Mouse (Mus musculus): ENCODE data around the gene Chmp2a. TPM values are rescaled to one million over a fixed set of nuclear protein-coding genes. Genes with fewer than 3 reads are reported as not detected.
A peak's percentile ranks its signal among the peaks of the same experiment; 100 is the strongest.
"Not testable (repeated sequence)": the region's sequence is repeated elsewhere in the genome, so short reads cannot be mapped to it uniquely, and the experiment has no call there.

Gene Chmp2a
- polyA plus RNA-seq (2015; fragmentation: Nextera tagmentation; extraction: Ambion mirVana): 179 and 184 TPM in 2 replicates

GRCm38 (mm10) chr7:13034148-13034977 is at the start of gene Chmp2a:
TSS of gene Chmp2a (minus strand) at chr7:13034807.
- Histone ChIP-seq H3K9ac (peak within 1 kb of the TSS; percentile 67), H3K4me1 (peaks cover 49% of the 10 kb centered on the region), H3K27me3 (no peaks in the 10 kb centered on the region), H3K4me2 (replicated peaks) (peak within 1 kb of the TSS; percentile 84), H3K9me3 (replicated peaks) (no peaks in the 10 kb centered on the region), H3K27ac (replicated peaks) (peak within 1 kb of the TSS; percentile 95), H3K36me3 (peaks cover 61% of the 10 kb centered on the region), H3K4me3 (replicated peaks) (peak within 1 kb of the TSS; percentile 65)
- under 1% methylated on average over 45 of the region's 45 CpGs for WGBS
- ATAC-seq (ENCODE audit: insufficient number of reproducible peaks, low FRiP score, low TSS enrichment, low read depth): peak; percentile 80

- H3K27me3 ChIP-seq: no peaks in the 10 kb centered on the region
- 56% methylated on average over 5 of the region's 5 CpGs for WGBS
- H3K9me3 ChIP-seq (replicated peaks): no peaks in the 10 kb centered on the region
- no peak overlapping the region for H3K9ac ChIP-seq
- H3K36me3 ChIP-seq: no peaks in the 10 kb centered on the region
- H3K4me2 ChIP-seq (replicated peaks): no peak overlapping the region
- H3K4me1 ChIP-seq: no peaks in the 10 kb centered on the region
- no peak overlapping the region for H3K27ac ChIP-seq (replicated peaks)
- ATAC-seq (ENCODE audit: insufficient number of reproducible peaks, low FRiP score, low TSS enrichment, low read depth): no peak
- no peak overlapping the region for H3K4me3 ChIP-seq (replicated peaks)
Measured at GRCm38 (mm10) chr7:13072293-13072692, 37.7 kb upstream of the Chmp2a start.

GRCm38 (mm10) chr7:13063399-13063798 is 28.8 kb upstream of the Chmp2a start:
- WGBS: 44% methylated on average over 2 of the region's 2 CpGs
- not testable (repeated sequence) for ATAC-seq (ENCODE audit: insufficient number of reproducible peaks, low FRiP score, low TSS enrichment, low read depth)

DNA sequence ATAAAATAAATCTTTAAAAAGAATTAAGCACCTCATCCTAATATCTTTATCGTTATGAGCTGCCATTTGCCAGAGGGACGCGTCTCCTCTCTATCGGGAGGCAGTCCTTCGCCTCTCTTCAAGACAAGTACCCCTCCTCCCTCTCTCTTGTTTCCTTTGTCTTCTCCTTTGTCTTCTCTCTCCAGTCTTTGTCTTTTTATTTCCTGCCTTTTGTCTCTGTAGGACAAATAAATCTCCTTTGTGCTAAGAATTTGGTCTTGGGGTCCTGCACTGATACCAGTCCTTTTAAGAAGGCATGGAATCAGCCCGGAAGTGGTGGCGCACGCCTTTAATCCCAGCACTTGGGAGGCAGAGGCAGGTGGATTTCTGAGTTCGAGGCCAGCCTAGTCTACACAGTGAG is 24.9 kb upstream of the Chmp2a start:
- Histone ChIP-seq H3K27me3 (no peaks in the 10 kb centered on the region), H3K4me1 (no peaks in the 10 kb centered on the region), H3K9ac (no peak overlapping the region), H3K4me3 (replicated peaks) (no peak overlapping the region), H3K9me3 (replicated peaks) (no peaks in the 10 kb centered on the region), H3K27ac (replicated peaks) (no peak overlapping the region), H3K4me2 (replicated peaks) (no peak overlapping the region), H3K36me3 (no peaks in the 10 kb centered on the region)
- 87% methylated on average over 9 of the region's 9 CpGs for WGBS
- no peak for ATAC-seq (ENCODE audit: insufficient number of reproducible peaks, low FRiP score, low TSS enrichment, low read depth)

More at GRCm38 (mm10) chr7:13063399-13063798, 28.8 kb upstream of the Chmp2a start:
- not testable (repeated sequence) for H3K9ac ChIP-seq; H3K4me2 ChIP-seq (replicated peaks); H3K36me3 ChIP-seq; H3K9me3 ChIP-seq (replicated peaks); H3K4me1 ChIP-seq; H3K27me3 ChIP-seq; H3K27ac ChIP-seq (replicated peaks); H3K4me3 ChIP-seq (replicated peaks)

DNA sequence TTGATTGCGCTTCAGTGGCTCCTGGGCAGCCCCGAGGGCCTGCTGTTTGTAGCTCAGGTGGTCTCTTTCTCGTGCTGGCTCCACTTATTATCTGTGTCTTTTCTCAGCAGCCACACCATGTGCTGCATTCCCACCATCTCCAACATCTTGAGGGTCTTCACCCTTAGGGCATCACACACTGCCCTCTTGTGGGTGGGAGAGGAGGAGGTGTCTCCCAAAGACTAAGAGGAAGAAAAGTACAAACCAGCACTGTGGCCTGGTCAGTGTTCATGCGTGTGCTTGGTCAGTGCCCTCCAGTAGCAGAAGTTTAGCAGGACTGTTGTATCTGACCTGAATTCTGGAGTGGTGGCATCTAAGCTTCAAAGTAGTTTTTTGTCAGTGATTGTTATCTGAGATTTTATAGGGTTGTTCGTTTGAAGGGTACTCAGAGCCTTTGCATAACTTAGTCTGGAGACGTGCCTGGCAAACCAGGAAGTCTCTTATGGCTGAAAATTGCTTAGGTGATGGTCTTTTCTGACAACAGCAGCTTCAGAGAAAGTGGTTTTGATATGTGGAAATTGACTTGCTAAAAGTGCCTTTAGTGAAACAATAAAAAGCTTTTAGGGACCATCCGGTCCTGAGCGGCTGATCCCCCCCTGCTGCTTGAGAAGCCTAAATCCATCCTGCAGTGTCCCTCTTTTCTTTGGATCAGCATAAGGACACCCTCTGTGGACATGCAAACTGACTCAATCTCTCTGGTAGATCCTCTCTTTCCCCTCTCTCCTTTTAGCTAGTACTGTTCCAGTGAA is 22.5 kb upstream of the Chmp2a start:
- H3K27me3 ChIP-seq: no peaks in the 10 kb centered on the region
- H3K4me1 ChIP-seq: peaks cover 6% of the 10 kb centered on the region; the same call in 1 of the 2 replicates
- H3K36me3 ChIP-seq: no peaks in the 10 kb centered on the region
- H3K27ac ChIP-seq (replicated peaks): no peak overlapping the region
- H3K9ac ChIP-seq: no peak overlapping the region
- ATAC-seq (ENCODE audit: insufficient number of reproducible peaks, low FRiP score, low TSS enrichment, low read depth): no peak
- 51% methylated on average over 8 of the region's 8 CpGs for WGBS
- H3K4me2 ChIP-seq (replicated peaks): no peak overlapping the region
- H3K4me3 ChIP-seq (replicated peaks): no peak overlapping the region
- no peaks in the 10 kb centered on the region for H3K9me3 ChIP-seq (replicated peaks)

DNA sequence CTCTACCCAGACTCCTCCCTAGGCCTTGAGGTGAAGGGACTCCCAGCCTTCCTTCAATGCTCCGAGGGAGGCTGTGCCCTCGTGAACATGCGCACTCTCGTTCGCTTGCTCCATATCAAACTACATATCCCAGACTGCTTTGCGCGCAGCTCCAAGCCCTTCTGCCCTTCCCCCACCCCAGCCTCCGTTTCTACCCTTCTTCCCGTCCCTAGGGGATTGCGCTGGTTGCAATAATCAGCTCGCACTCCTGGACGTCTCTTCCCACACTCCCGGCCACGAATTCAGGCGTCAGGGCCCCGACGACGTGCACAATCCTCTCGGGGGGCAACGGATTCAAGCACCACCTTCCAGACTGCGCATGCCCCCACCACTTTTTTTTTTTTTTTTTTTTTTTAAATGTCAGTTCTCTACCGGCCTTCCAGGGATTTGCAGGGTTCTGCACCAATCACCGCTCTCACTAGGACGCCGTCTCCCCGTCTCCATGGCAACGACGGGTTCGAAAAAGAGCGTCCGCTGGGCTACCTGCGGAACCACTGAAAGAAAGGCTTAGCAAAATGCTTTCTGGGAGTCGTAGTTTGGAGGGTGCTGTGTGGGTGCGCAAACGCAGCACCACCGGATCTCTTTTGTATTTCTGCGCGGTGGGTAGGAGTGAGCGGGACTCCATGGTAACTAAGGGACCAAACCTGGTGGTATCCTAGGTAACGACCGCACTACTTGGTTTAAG is 19.8 kb upstream of the Chmp2a start, which contains the start of gene Mzf1:
Mzf1 (minus strand) TSS at position 478 of the 724 bp plus-strand sequence.
- H3K4me3 ChIP-seq (replicated peaks): peak within 1 kb of the TSS; percentile 63
- H3K9me3 ChIP-seq (replicated peaks): no peaks in the 10 kb centered on the region
- H3K27me3 ChIP-seq: no peaks in the 10 kb centered on the region
- H3K9ac ChIP-seq: peak within 1 kb of the TSS; percentile 42
- peaks cover 6% of the 10 kb centered on the region; the same call in 1 of the 2 replicates for H3K4me1 ChIP-seq
- peak; percentile 94 for ATAC-seq (ENCODE audit: insufficient number of reproducible peaks, low FRiP score, low TSS enrichment, low read depth)
- H3K4me2 ChIP-seq (replicated peaks): peak within 1 kb of the TSS; percentile 55
- no peaks in the 10 kb centered on the region for H3K36me3 ChIP-seq
- peak within 1 kb of the TSS; percentile 87 for H3K27ac ChIP-seq (replicated peaks)
- under 1% methylated on average over 41 of the region's 41 CpGs for WGBS

DNA sequence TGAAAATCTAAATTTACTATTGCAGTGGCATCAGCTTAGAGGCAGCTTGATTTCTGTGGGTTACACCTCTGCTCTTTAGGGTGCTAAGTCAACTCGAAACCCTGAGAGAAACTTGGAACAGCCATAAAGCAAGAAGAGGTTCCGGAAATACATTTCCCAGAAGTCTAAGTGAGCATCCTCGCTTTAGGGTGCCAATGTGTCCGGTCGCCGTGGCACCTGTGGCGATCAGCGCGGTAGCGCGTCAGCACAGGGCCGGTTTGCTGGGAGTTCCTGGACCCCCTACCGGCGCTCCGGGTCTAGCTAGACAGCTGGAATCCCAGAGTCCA is 19.3 kb upstream of the Chmp2a start:
- H3K4me1 ChIP-seq: peaks cover 6% of the 10 kb centered on the region; the same call in 1 of the 2 replicates
- no peaks in the 10 kb centered on the region for H3K36me3 ChIP-seq
- ATAC-seq (ENCODE audit: insufficient number of reproducible peaks, low FRiP score, low TSS enrichment, low read depth): peak; percentile 37
- H3K9me3 ChIP-seq (replicated peaks): no peaks in the 10 kb centered on the region
- peak overlapping the region; percentile 55 for H3K4me2 ChIP-seq (replicated peaks)
- WGBS: 3% methylated on average over 15 of the region's 15 CpGs
- H3K27me3 ChIP-seq: no peaks in the 10 kb centered on the region
- peak overlapping the region; percentile 87 for H3K27ac ChIP-seq (replicated peaks)
- peak overlapping the region; percentile 63 for H3K4me3 ChIP-seq (replicated peaks)
- H3K9ac ChIP-seq: peak overlapping the region; percentile 42

- Histone ChIP-seq H3K27ac (replicated peaks) (no peak overlapping the region), H3K9ac (no peak overlapping the region)
Measured at GRCm38 (mm10) chr7:13053501-13053900, 18.9 kb upstream of the Chmp2a start.

DNA sequence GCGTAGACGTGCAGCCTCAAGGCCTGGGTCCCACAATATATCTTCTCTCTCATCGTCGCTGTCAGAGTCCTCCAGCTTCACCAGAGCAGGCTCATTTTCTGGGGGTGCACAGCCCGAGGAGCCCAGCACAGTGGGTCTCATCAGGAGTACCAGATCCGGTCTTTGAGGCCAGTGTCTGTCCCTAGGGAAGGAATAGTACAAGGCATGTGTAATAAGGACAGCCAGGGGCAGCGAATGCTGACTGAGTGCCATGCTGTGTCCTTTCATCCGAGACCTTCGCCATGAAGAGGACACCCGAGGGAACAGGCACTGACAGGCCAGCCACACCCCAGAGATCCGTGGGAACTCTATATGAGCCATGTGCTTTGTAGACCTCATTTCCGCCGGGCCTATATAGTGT is 18.4 kb upstream of the Chmp2a start:
- H3K27me3 ChIP-seq: no peaks in the 10 kb centered on the region
- H3K4me2 ChIP-seq (replicated peaks): no peak overlapping the region
- ATAC-seq (ENCODE audit: insufficient number of reproducible peaks, low FRiP score, low TSS enrichment, low read depth): no peak
- H3K4me1 ChIP-seq: peaks cover 6% of the 10 kb centered on the region; the same call in 1 of the 2 replicates
- no peak overlapping the region for H3K27ac ChIP-seq (replicated peaks)
- 85% methylated on average over 13 of the region's 13 CpGs for WGBS
- H3K4me3 ChIP-seq (replicated peaks): no peak overlapping the region
- H3K9ac ChIP-seq: no peak overlapping the region
- no peaks in the 10 kb centered on the region for H3K9me3 ChIP-seq (replicated peaks)
- no peaks in the 10 kb centered on the region for H3K36me3 ChIP-seq

More at GRCm38 (mm10) chr7:13053501-13053900, 18.9 kb upstream of the Chmp2a start:
- Histone ChIP-seq H3K9me3 (replicated peaks) (no peaks in the 10 kb centered on the region), H3K27me3 (no peaks in the 10 kb centered on the region), H3K36me3 (no peaks in the 10 kb centered on the region), H3K4me3 (replicated peaks) (peak overlapping the region; percentile 63), H3K4me1 (peaks cover 6% of the 10 kb centered on the region; the same call in 1 of the 2 replicates), H3K4me2 (replicated peaks) (peak overlapping the region; percentile 55)
- 91% methylated on average over 2 of the region's 2 CpGs for whole genome bisulfite sequencing
- ATAC-seq (ENCODE audit: insufficient number of reproducible peaks, low FRiP score, low TSS enrichment, low read depth): no peak

DNA sequence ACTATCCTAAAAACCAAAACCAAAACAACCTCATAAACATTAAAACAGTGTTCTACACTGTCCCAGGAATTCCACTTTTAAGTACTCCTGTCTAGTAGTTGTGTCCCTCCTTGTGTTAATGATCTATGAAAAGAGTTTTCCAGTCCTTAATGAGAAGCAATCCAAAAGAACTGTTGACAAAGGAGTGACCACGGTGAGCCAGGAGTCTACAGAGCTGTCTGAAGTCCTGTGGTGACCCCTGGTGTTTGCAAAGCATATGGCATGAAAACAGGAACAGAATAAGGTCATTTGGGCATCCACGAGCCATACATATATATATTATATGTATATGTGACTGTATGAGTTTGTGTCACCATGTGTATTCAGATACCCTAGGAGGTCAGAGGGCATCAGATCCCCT is 11.5 kb upstream of the Chmp2a start:
- Histone ChIP-seq H3K36me3 (no peaks in the 10 kb centered on the region), H3K9ac (no peak overlapping the region), H3K9me3 (replicated peaks) (no peaks in the 10 kb centered on the region), H3K4me3 (replicated peaks) (no peak overlapping the region), H3K4me2 (replicated peaks) (no peak overlapping the region), H3K4me1 (peaks cover 16% of the 10 kb centered on the region), H3K27ac (replicated peaks) (no peak overlapping the region), H3K27me3 (peaks cover 47% of the 10 kb centered on the region)
- ATAC-seq (ENCODE audit: insufficient number of reproducible peaks, low FRiP score, low TSS enrichment, low read depth): no peak
- 4% methylated on average over 2 of the region's 2 CpGs for WGBS

DNA sequence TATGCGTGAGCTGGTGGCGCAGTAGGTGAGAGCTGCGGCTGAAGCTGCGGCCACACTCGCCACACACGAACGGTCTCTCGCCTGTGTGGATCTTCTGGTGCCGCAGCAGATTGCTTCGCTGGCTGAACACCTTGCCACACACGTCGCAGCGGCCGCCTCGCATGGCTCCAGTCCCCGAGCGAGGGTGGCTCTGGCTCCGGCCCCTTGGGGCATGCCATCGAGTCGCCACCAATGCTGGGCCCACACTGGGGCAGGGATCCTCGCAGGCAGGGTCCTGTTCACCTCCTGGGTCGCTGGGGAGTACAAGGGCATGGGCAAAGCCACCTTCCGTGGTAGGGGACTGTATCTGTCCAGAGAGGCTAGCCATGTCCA is 9.6 kb upstream of the Chmp2a start:
- Histone ChIP-seq H3K27ac (replicated peaks) (no peak overlapping the region), H3K27me3 (peaks cover 49% of the 10 kb centered on the region), H3K36me3 (no peaks in the 10 kb centered on the region), H3K4me2 (replicated peaks) (peak overlapping the region; percentile 88), H3K4me3 (replicated peaks) (peak overlapping the region; percentile 44), H3K4me1 (peaks cover 17% of the 10 kb centered on the region), H3K9me3 (replicated peaks) (no peaks in the 10 kb centered on the region), H3K9ac (peak overlapping the region; percentile 18)
- ATAC-seq (ENCODE audit: insufficient number of reproducible peaks, low FRiP score, low TSS enrichment, low read depth): 0 out of 2 replicates have a peak, but pooled peaks have one; percentile 56
- WGBS: 3% methylated on average over 23 of the region's 23 CpGs

All from embryonic facial prominence, embryonic 15.5 days (tissue).